Mouse (Mus musculus) urinary bladder, postnatal 10 days (tissue): ENCODE data around the gene Trp73.

Experiments
- DNase-seq: peaks from one replicate; pipeline ENCODE4 v3.0.0; 2022; ENCODE audit warnings: low spot score

The Trp73 gene

DNA sequence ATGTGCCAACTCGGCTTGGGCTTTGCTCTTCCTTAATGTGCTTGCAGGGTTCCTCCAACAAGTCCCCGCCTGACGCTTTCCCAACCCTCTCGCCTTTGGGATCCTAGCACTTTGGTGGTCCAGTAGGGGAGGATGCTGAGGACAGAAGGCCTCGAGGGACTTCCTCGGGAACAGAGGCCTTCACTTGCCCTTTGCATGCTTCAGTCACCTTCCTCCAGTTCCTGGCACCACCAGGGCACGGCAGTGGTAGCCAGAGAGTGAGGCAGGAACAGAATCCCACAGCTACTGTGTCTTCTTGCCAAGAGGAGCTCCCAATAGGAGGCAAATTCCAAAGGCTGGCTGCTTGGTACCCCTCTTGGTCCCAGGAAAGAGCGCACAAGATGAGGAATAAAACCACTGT is 36.6 kb downstream of the Trp73 start:
- DNase-seq, result no peak

DNA sequence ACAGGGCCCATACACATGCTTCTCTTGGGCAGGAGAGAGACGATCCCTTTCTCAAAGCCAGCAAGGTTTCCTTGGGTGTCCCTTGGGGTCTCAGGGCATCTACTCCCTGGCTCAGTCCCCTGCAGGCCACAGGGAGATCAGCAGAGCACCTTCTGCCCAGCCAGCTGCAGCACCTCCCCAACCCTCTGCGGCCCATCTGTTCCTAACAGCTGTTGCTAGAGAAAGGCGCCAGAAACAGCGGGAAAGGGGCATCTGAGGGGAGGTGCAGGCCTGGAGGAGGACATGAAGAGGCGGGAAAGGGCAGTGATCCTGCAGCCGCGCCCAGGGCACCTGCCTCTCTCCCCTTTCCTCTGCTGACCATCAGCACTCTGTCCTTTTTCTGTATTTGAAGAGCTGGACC is 40.6 kb downstream of the Trp73 start:
- DNase-seq, result no peak

DNA sequence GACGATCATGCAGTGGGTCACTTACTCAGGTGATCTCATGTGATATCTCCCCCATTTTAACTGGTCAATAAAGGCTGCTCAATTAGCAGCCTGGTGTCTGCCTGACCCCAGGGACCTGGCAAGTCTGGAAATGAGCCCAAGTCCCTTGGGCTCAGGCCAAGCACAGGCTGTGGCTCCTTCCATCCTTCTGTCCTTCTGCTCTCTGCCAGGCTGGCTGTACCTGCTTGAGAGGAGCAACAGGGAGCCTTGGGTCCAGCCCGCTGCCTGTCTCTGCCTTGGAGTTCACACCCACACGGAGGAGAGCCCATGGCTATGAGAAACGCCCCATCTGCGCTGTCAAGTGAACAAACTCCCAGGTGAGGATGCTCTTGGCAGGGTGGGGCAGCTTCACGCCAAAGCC is 43.9 kb downstream of the Trp73 start:
- no peak for DNase-seq

DNA sequence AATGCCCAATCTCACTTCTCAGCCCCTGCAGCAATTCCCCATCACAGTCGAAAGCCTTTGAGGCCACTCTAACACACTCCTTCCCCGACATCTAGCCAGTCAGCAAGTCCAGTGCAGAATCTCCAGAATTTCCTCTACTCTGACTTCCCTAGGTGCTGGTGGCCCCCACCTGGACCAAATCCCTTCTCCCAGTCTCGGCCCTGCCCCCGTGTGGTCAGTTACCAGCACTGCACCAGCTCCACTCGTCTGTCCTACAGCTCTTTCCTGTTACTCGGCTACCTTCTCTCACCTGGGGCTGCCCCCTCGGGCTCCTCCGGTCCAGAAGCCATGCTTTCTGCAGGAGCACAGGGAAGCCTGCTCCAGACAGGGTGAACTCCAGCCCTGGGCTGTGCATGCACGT is 46.8 kb downstream of the Trp73 start:
- no peak for DNase-seq

DNA sequence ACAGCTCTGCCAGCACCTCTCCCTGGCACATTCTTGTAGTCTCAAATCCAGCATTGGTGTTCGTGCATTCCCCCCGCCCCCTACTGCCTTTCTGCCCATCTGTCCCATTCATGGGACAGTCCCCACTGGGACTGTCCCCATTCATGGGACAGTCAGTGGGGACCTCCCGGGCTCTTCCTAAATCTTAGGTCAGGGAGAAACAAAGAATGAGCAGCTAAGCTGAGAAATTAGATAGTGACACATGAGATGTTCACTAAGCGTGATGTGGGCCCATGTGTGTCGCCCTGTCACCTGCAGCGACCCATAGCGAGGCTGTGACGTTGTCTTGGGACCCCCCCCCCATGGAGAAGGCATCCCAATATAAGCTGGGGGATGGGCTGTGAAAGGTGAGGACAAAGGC is 48.7 kb downstream of the Trp73 start:
- DNase-seq, result no peak

DNA sequence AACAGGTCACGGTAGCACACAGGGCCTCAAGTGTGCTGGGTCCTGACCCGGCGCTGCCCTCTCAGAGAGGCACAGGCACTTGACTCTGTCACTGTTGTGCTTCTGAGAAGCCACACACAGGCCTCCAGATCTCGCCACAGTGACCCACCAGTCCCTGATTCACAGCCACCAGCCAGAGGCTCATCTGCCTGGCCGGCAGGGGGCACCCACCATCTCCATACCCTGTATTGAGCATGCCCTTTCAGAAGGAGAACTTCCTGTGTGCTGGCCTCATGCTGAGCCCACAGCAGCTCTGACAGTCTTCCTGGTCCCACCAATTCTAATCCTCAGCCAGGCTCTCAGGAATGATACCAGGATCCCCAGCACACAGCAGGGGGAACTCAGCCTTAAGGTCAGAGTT is 50.8 kb downstream of the Trp73 start:
- DNase-seq, result no peak

DNA sequence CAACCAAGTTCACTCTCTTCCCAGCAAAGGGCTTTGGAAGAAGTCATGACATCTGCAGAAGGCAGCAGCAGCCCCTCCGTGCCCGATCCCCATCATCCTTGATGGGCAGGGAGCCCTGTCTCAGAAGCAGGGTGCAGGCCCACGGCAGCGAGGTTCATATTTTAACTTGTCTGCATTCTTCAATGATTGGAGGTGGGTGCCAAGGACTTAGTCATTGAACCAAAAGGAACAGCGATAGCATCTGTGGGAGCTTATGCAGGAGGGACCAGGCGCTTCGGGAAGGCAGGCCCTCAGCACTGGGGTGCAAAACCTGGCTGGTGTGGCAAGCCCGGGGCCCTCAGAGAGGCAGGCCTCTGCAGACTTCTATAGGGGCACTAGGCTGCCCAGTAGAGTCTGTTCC is 53.6 kb downstream of the Trp73 start:
- no peak for DNase-seq

DNA sequence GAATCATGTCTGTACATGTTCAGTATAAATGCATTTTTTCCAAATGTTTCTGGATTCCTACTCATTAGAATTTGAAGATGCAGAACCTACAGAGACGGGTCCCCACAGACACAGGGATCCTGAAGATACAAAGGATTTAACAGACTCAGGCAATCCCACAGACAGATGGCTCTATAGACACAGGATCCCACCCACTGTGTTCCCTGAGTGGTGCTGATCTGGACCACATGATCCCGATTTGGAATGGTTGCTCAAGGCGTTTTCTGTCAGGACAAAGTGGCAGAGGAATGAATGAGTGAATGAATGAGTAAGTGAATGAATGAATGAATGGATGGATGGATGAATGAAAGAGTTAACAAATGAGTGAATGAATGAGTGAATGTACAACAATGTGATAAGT is 54.2 kb downstream of the Trp73 start:
- DNase-seq, result no peak

DNA sequence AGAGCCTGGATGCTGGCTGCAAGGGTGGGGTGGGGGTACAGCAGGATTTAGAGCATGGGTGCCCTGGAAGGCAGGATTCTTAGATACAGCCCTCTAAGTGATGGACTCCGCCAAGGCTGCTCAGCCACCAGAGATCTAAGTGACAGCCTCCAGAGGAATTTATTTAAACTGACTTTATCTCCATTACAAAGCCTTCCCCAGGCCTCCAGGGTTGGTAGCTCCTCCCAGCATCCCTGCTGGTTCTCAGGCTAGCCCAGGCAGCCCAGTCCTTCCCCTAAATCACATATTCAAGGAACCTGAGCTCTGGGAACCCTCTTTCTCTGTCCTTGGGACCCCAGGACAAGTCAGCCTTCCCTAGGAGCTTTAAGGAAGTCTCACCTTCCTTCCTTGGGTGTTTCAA is 58.0 kb downstream of the Trp73 start:
- DNase-seq, result no peak

DNA sequence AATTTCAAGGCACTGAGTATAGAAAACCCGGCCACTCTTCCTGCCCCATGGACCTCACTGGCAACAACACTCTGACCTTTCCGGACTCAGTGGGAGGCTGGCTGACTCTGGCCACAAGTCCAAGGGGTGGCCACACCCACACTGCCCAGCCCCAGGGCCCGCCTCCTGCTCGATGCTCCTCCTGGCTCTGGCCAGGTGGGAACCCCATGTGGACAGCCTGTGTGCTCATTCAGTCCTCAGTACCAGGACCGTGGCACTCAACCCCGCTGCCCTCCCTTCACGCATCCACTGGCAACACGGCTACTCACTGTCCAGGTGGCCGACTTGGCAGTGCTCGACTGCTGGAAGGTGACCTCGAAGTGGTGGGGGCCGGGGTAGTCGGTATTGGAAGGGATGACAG is 59.0 kb downstream of the Trp73 start:
- no peak for DNase-seq

DNA sequence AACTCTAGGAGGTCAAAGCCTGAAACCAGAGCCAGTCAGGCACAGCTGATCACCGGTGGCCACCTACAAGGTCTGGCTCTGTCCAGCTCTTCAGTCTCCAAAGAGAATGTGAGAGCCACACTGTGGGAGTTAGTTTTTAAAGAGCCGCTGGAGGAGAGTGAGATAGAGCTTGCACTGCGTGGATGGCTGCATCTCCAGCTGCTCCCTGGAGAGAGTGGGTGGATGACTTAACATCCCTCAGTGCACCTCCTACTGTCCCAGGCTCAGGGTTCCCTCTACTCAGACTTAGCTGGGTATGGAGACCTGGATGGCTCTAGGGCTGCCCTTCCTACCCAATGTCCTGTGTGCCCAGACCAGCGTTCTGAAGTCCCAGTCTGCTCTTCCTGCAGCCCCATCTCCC is 59.8 kb downstream of the Trp73 start:
- DNase-seq, result no peak

DNA sequence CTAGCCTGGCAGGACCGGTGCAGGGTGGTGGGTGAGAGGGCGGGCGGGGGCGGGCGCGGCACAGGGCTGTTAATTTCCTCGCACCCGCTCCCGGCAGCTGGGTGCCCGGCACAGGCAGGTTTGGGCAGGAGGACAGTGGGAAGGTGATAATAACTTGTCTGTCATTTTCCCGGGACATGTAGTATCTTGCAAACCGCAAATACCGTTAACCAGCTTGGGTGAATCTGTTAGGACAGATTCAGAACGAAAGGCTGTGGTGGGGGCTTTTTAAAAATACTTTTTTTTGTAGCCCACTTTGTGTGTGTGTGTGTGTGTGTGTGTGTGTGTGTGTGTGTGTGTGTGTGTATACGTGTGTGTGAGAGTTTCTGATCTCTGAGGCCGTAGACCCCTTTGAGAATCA is 68.1 kb downstream of the Trp73 start:
- DNase-seq, result no peak

DNA sequence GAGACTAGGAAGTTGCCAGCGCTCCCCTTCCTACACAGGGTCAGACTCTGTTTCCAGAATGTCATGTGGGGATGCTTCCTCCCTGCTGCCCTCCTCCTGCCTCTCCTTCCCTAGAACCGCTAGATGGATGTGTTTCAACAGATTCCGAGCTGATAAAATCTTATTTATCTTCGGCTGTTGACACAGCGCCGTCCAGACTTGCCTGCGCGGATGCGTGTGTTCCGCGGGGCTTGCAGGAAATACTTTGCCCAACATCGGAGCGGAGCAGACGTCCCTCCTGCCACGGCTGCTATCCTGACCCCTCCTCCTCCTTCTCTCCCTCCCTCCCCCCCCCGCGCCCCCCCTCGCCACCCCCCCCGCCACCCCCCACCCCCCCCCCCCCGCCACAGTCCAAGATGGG is 68.5 kb downstream of the Trp73 start:
- no peak for DNase-seq

DNA sequence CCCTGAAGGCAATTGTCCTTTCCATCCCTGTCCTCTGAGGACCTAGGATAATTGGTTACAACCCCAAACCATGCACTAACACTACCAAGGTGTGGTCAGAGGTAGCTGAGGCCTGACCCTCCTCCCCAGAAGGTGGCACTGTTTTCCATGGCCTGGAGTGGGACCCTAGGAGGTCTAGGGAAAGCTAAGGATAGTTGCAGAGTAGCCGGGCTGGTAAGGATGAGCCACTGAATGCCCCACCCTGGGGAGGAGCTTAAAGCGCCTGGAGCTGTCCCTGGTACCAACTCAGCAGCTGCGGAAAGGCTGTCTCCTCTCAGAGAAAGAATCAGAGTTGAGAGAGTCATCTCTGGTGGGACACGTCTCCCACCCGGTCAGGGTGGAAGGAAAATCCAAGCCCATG is 69.1 kb downstream of the Trp73 start:
- DNase-seq, result no peak

DNA sequence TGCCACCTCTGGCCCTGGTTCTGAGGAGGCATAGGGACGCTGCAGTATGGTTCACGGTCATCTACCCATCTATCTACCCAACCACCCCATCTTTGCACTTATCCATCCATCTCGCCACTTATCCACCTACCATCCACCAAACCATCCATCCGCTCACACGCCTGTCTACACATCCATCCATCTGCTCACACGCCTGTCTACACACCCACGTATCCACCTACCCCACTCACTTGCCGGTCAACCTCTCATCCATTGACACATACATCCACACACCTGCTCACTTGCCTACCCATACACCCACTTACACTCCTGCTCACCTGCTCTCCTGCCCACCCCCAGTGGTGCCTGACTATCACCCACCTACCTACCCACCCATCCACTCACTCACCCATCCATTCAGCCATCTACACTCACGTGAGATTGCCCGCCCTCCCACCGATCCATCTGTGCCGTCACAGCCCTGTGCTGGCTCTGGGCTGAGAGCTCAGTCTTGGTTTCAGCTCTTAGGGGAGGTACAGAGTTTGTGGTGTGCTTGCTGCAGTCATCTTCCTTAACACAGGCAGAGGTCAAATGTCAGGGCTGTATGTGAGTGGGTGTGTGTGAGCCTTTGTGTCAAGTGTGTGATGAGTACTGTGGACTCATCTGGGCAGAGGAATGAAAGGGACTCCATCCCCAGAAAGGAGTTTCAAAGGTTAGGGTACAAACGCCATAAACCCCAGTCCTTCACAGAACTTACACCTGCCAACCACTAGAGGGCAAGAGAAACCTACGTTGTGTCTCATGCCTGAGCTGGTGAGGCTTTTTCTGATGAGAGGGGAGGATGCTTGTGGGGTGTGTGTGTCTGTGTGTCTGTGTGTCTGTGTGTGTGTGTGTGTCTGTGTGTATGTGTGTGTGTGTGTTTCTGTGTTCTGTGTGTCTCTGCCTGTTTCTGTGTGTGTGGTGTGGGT is 74.9 kb downstream of the Trp73 start:
- no peak for DNase-seq

DNA sequence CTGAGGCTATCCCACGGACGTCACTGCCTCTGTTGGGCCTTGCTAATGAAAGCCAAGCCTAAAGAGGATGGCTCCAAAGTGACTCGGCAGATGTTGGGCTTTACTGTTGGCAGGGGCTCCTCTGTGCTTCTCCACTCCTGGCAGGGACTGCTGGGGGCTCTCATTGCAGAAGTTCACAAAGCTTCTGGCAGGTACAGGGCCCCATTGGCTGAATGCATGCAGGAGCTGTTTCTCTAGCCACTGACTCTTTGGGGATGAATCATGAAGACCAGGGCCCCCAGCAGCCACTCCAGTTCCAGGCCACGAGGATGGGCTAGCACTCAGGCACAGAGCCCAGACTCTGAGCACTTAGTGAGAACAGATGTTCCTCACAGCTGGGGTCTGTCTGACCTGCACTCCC is 82.3 kb downstream of the Trp73 start:
- no peak for DNase-seq

DNA sequence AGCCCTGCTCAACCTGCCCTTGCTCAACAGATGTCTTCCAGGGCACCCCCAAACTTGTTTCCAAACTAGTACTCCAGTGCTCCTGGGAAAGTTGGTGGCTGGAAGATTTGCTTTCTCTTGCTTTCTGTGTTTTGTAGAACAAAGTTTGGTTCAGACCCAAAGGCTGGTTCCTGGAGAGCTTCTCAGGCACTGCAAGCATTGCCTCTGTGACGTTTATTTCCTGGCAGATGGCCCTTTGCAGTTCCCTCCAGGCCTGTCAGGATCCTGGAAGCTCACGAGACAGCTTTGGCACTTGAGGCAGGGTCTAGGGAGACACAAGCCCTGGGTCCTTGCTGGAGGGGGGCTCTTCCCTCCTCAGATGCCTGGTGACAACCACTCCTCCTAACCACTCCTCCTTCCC is 83.3 kb downstream of the Trp73 start:
- DNase-seq, result no peak

DNA sequence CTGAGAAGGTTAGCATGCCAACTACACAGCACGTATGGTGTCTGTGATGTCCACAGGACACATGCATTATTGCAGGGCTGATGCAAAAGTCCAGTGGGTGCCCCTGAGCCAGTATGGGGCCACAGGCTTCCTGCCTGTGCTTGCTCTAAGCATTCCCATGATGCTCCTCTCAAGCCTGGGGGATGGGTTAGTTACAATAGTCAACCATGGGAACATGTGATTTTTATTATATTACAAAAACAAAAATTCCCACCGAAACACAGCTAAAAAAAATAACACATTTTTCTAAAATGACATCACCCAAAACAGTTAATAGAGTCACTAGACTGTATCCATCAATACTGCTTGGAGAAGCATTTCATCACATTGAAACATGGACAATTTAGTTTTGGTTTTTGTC is 84.0 kb downstream of the Trp73 start:
- DNase-seq, result no peak

DNA sequence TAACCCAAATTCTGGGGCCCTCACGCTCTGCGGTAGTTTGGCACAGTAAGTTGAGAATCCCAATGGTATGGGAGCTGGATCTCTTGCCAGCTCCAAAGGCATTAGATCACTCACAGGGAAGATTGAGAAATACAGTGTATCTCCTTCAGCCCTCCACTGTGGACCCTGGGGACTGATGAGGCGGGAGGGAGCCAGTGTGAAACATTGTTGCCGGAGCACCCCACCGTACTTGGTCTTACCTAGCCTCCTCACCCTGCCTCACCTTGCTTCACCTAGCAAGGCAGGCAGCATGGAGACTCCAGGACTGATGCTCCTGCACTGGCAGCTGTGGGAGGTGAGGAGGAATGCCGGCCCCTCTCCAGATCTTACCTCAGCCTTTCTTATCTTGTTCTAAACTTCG is 84.5 kb downstream of the Trp73 start:
- no peak for DNase-seq

DNA sequence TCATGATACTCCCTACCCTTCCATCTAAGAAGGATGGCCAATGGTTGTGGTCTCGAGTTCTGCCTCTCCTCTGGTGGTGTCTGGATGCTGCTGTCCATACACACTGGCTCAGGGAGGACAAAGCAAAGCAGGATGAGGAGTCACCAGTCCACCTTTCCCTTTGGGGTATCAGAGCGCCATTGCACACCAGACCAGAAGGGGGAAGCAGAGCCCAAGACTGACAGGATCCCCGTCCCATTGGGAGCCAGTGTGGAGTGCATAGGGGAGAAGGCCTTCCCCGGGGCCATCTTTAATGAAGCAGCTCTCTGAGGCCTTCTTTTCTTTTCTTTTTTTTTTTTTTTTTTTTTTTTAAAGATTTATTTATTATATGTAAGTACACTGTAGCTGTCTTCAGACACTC is 86.9 kb downstream of the Trp73 start:
- DNase-seq, result no peak

DNA sequence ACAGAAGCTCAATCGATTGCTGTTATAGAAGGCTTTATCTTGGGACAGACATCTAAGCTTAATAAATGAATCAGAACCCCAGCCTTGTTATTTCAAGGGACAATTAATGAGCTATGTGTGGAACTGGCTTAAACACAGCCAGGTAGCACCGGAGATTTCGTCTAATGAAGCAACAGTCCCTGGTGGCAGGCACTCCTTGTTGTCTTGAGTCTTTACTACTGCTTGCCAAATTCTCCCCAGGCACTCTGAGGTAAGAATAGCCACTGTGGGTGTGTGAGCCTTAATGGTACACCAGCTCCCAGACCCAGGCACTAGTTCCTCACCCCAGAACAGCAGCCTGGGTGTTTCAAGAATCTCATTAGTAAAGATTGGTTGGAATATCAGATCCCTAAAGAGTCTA is 88.6 kb downstream of the Trp73 start:
- DNase-seq, result no peak

DNA sequence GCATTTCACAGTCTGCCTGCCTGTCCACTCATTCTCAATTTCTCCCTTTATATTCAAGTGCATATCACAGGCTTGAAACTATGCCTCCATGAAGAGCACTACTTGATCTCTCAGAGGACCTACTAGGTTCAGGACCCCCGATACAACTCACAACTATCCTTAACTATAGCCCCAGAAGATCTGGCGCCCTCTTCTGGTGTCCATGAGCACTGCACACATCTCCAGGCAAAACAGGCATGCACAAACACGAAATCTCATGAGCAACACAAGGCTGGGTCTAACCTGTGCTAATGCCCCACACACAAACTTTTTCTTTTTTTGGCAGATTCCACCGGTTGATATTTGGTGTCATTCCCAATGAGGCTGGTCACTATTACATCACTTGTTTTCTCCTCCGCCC is 94.2 kb downstream of the Trp73 start:
- DNase-seq, result no peak

DNA sequence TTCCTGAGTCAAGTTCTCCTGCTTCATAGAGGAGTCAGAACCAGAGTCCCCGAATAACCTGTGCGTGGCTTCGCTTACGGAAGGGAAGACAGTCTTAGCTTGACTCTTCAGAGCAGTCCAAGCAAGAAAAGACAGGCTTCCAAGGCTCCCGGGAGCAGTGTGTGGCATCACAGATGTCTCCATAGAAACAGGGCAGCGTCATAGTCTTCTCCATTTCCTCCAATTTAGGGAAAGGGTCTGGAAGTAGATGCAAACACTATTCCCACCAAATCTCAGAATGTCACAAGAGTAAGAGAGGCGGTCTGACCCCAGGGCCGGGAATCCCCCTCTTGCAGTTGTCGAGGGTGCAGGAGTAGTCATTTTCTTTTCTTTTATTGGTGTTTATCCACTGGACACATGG is 97.4 kb downstream of the Trp73 start, which contains the start of gene Ccdc27:
Gene Ccdc27 (minus strand): TSS at position 101 of the 400 bp plus-strand sequence.
- DNase-seq, result no peak

DNA sequence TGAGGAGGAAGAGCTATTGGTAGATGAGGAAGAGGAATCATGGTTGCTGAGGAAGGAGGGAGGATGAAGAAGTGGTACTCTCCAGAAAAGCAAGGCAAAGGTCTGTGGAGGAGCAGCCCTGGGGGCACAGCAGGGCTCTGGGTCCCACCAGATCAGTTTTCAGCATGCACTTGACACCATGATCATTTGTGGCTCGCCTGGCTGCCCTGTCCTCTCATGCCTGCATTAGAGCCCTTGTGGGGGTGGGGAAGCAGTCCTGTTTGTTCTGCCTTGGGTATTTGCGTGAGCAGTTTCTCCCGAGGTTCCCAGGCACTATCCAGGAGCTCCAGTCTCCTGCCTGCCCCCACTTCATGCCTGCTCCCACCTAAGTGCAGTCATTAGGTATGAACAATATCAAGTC is 102.9 kb downstream of the Trp73 start:
- DNase-seq, result no peak
